Mouse (Mus musculus) forebrain, postnatal 0 days (tissue): Measurements from ENCODE around the gene Focad. TPM values are rescaled to one million over a fixed set of nuclear protein-coding genes. Genes with fewer than 3 reads are reported as not detected.
A peak's percentile ranks its signal among the peaks of the same experiment; 100 is the strongest.

Experiments
- ATAC-seq: fragments of 200-750 bp; cut with Nextera tagmentation; 2 replicates; pipeline ENCODE4 v1.8.0; 2017; ENCODE audit warnings: mild to moderate bottlenecking, moderate library complexity
- DNase-seq: peaks from one replicate; pipeline ENCODE4 v3.0.0-alpha.2; 2015
- H3K27ac ChIP-seq: fragments of 300-500 bp; sonication (generic); 2 replicates; pipeline ENCODE4 v1.5.1; 2014; ENCODE audit warnings: low read depth, mild to moderate bottlenecking, antibody characterized with exemption, low read length, moderate library complexity, mixed read lengths
- H3K27me3 ChIP-seq: fragments of 300-500 bp; sonication (generic); 2 replicates; pipeline ENCODE4 v1.6.1; 2014; ENCODE audit warnings: mild to moderate bottlenecking, low read length, mixed read lengths; ENCODE audit not compliant: insufficient read depth
- H3K36me3 ChIP-seq: fragments of 300-500 bp; sonication (generic); 2 replicates; pipeline ENCODE4 v1.6.1; 2014; ENCODE audit warnings: mild to moderate bottlenecking, moderate library complexity; ENCODE audit not compliant: insufficient read depth
- H3K4me1 ChIP-seq: fragments of 300-500 bp; sonication (generic); 2 replicates; pipeline ENCODE4 v1.6.1; 2014; ENCODE audit warnings: antibody characterized with exemption; ENCODE audit not compliant: insufficient read depth
- H3K4me2 ChIP-seq: fragments of 300-500 bp; sonication (generic); 2 replicates; pipeline ENCODE4 v1.6.1; 2014; ENCODE audit warnings: low read depth, mild to moderate bottlenecking, moderate library complexity
- H3K4me3 ChIP-seq: fragments of 300-500 bp; sonication (generic); 2 replicates; pipeline ENCODE4 v1.5.1; 2014; ENCODE audit warnings: low read depth, low read length, mixed read lengths
- H3K9ac ChIP-seq: fragments of 300-500 bp; sonication (generic); 2 replicates; pipeline ENCODE4 v1.6.1; 2014; ENCODE audit warnings: mild to moderate bottlenecking
- H3K9me3 ChIP-seq: fragments of 300-500 bp; sonication (generic); 2 replicates; pipeline ENCODE4 v1.6.1; 2016; ENCODE audit warnings: low read length
- CTCF ChIP-seq: sonication (generic); IDR thresholded peaks from 2 replicates; pipeline ENCODE4 v1.5.1; 2016; ENCODE audit warnings: antibody characterized with exemption, control low read depth, low read depth
- WGBS: fragments of 180-500 bp; shearing (Covaris S2); extraction: QIAGEN DNeasy Blood & Tissue Kit; methylation state at CpG from one replicate; pipeline ENCODE4 v1.1.7; 2014; 5-methylcytosine and 5-hydroxymethylcytosine counted together
- polyA plus RNA-seq: library from polyadenylated mRNA; unstranded; fragments of >200 nt; fragmentation: Nextera tagmentation; extraction: Ambion mirVana; gene quantifications from 2 replicates; pipeline ENCODE4 v1.2.1, GENCODE M21; 2015
- total RNA-seq: library from RNA; depleted of rRNA; stranded (reverse); fragments of >200 nt; gene quantifications from 2 replicates; pipeline ENCODE4 v1.2.3, GENCODE M21; 2014

Focad gene
- total and polyA plus RNA-seq, 2 experiments from 2014 or later, result 8.9 to 37.6 TPM

DNA sequence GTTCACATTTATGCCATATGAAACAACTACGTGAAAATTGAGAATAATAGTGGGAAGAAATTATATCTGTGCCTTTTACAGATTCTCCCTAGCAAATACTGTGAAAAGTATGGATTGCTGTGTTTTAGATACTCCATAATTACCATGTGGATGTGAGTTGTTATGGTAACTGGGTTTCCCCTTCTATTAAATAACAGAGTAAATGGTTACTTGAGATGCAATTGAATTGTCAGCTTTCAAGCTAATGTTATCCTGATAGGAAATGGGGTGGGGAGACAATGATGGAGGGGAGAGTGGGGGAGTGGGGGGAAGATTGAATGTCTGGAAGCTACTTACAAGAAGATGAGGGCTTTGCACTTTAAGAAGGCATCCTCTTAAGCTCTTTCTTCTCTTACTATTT lies 225.6 kb downstream of the Focad start:
- no peaks in the 10 kb centered on the region for H3K4me1 ChIP-seq
- H3K4me3 ChIP-seq, result no peak overlapping the region
- ATAC-seq (peak; percentile 94), DNase-seq (peak; percentile 24)
- no peaks in the 10 kb centered on the region for H3K27me3 ChIP-seq
- H3K9ac ChIP-seq, result no peak overlapping the region
- H3K4me2 ChIP-seq, result no peak overlapping the region
- TF ChIP-seq CTCF, result no peak
- H3K36me3 ChIP-seq, result no peaks in the 10 kb centered on the region
- WGBS, result 50% methylated on average over 1 of the region's 1 CpGs
- H3K27ac ChIP-seq, result no peak overlapping the region
- H3K9me3 ChIP-seq, result no peaks in the 10 kb centered on the region

DNA sequence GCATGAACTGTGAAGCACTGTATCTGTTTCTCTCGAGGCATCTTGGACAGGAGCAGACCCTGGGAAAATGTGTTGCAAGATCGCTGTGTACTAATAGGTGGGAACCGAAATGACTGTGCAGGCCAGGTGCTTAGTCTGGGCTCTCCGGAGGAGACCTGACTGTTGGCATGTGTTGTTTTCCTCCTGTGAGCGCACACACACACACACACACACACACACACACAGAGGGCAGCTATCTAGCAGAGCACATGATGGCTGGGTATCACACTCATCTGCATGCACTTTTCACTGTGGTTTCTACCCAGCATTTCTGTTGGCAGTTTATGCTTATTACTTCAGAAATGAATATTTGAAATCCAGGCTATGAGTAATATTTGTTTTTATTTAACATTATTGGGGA lies 231.0 kb downstream of the Focad start:
- Histone ChIP-seq H3K4me3 (no peak overlapping the region), H3K9me3 (no peaks in the 10 kb centered on the region), H3K27ac (no peak overlapping the region), H3K27me3 (no peaks in the 10 kb centered on the region), H3K36me3 (no peaks in the 10 kb centered on the region), H3K4me2 (no peak overlapping the region), H3K9ac (no peak overlapping the region), H3K4me1 (no peaks in the 10 kb centered on the region)
- DNase-seq (no peak), ATAC-seq (no peak)
- no peak for TF ChIP-seq CTCF
- 88% methylated on average over 5 of the region's 5 CpGs for WGBS

DNA sequence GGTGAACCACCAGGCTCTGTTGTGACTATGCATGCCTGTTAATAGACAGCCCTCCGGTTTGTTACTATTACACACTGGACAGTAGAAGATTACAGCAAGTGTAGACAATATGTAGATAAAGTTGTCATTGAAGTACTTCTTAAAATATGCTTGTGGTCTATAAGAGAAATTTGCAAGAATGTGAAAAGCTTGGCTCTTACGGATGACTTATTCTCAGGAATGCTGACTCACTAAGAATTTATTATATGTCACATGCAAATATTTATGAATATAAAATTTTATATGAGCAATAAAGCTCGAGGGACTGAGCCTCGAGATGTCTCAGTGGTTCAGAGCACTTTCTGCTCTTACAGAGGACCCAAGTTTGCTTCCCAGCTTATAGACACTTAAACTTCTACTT lies 240.1 kb downstream of the Focad start:
- H3K4me2 ChIP-seq, result no peak overlapping the region
- H3K9me3 ChIP-seq, result no peaks in the 10 kb centered on the region
- 87% methylated on average over 4 of the region's 4 CpGs for WGBS

DNA sequence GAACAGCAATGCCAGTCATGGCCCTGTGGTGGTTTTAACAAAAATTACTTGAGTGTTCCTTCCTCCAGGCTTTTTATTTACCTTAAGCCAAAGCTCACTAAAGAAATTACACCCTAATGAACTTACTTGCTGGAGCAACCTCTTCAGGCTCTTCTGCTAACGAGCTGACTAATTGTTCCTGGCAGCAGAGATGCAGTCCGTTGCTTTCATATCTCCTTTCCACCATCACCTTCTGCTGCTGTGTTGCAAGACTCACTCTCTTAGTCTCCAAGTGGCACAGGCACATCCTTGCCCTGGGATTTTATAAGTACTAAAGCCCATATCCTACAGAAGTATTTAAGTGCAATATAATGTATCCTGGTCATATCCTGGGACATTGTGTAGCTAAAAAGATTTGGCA lies 242.3 kb downstream of the Focad start:
- Histone ChIP-seq H3K27ac (no peak overlapping the region), H3K9ac (no peak overlapping the region), H3K9me3 (no peaks in the 10 kb centered on the region), H3K4me1 (no peaks in the 10 kb centered on the region), H3K36me3 (no peaks in the 10 kb centered on the region), H3K27me3 (no peaks in the 10 kb centered on the region), H3K4me3 (no peak overlapping the region), H3K4me2 (no peak overlapping the region)
- 21% methylated on average over 2 of the region's 2 CpGs for WGBS
- TF ChIP-seq CTCF, result no peak
- no peak for ATAC-seq
- no peak for DNase-seq

More for the DNA sequence above, 240.1 kb downstream of the Focad start:
- Histone ChIP-seq H3K4me1 (no peaks in the 10 kb centered on the region), H3K9ac (no peak overlapping the region), H3K4me3 (no peak overlapping the region), H3K36me3 (no peaks in the 10 kb centered on the region), H3K27ac (no peak overlapping the region), H3K27me3 (no peaks in the 10 kb centered on the region)
- DNase-seq (no peak), ATAC-seq (no peak)
- no peak for TF ChIP-seq CTCF

DNA sequence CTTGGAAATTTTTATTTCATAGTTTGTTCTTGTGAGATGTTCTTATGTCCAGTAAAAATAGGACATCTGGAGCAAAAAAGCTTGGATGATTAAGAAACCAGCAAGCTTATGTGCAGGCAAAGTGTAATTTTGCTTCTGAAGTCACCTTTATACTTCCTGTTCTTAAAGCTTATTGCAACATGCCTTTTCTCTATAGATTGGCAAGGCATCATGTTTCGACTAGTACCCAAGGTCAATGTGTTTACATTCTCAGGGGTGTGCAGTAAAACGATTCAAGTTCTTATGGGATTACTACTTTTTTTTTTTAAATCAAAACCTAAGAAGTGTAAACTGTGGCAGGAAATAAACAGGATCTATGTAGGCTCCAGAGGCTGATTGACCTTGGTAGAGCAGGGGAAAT lies 242.9 kb downstream of the Focad start:
- ATAC-seq (no peak), DNase-seq (no peak)
- H3K9ac ChIP-seq, result no peak overlapping the region
- no peak overlapping the region for H3K27ac ChIP-seq
- 62% methylated on average over 2 of the region's 2 CpGs for WGBS
- H3K4me1 ChIP-seq, result no peaks in the 10 kb centered on the region
- H3K4me3 ChIP-seq, result no peak overlapping the region
- no peaks in the 10 kb centered on the region for H3K36me3 ChIP-seq
- no peaks in the 10 kb centered on the region for H3K9me3 ChIP-seq
- no peak for TF ChIP-seq CTCF
- H3K4me2 ChIP-seq, result no peak overlapping the region
- no peaks in the 10 kb centered on the region for H3K27me3 ChIP-seq

DNA sequence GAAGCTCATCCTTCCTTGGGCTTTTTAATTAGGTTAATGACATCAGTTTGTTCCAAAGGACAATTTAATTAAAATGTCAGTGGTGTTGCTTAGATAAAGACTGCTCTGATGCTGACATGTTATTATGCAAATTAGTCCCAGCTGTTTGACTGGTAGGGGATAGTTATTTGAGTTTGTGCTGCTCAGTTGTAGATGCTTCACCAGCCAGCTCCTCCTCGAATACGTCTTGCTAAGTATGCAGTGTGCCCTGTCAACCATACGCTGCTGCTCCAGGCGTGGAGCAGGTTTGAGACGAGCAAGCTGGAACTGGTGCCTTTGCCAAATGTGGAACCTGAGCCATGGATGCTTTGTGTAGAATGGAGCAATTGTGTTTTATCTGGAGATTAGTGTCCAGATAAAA lies 243.7 kb downstream of the Focad start:
- no peak overlapping the region for H3K4me3 ChIP-seq
- no peak overlapping the region for H3K9ac ChIP-seq
- ATAC-seq, result peak; percentile 69
- no peaks in the 10 kb centered on the region for H3K36me3 ChIP-seq
- no peaks in the 10 kb centered on the region for H3K27me3 ChIP-seq
- H3K27ac ChIP-seq, result no peak overlapping the region
- DNase-seq, result no peak
- H3K9me3 ChIP-seq, result no peaks in the 10 kb centered on the region
- TF ChIP-seq CTCF, result no peak
- H3K4me1 ChIP-seq, result no peaks in the 10 kb centered on the region
- no peak overlapping the region for H3K4me2 ChIP-seq
- WGBS, result 24% methylated on average over 5 of the region's 5 CpGs

DNA sequence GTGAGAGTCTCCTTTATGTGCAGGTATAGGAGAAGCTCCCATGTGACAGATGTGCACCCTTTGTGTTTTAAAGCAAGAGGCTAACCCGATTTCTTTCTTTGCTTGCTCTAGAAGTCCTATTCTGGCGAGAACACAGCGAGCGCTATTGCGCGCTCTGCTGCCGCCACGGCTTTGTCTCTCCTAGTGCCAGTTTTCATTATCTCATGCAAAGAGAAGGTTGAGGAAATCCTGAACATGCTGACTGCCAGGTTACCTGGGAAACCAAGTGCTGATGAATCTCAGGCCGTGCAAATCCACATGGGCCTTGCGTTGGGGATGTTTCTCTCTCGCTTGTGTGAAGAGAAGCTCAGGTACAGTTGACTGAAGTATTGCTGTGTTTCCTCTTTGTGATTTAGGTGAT lies 250.0 kb downstream of the Focad start:
- Histone ChIP-seq H3K4me1 (no peaks in the 10 kb centered on the region), H3K4me2 (peak overlapping the region; percentile 13), H3K9me3 (no peaks in the 10 kb centered on the region), H3K4me3 (no peak overlapping the region), H3K27me3 (no peaks in the 10 kb centered on the region), H3K27ac (peak overlapping the region; percentile 58), H3K36me3 (no peaks in the 10 kb centered on the region), H3K9ac (no peak overlapping the region; the same call in 1 of the 2 replicates)
- peak; percentile 33; the same call in 1 of the 2 replicates for TF ChIP-seq CTCF
- ATAC-seq (peak; percentile 90), DNase-seq (peak; percentile 80)
- 27% methylated on average over 11 of the region's 11 CpGs for WGBS
